Mouse (Mus musculus): Measurements from ENCODE around the gene Myo7a. TPM values are rescaled to one million over a fixed set of nuclear protein-coding genes. Genes with fewer than 3 reads are reported as not detected.

Gene Myo7a
- polyA plus RNA-seq, 1 experiment from 2014 or later, result 17.3 TPM

DNA sequence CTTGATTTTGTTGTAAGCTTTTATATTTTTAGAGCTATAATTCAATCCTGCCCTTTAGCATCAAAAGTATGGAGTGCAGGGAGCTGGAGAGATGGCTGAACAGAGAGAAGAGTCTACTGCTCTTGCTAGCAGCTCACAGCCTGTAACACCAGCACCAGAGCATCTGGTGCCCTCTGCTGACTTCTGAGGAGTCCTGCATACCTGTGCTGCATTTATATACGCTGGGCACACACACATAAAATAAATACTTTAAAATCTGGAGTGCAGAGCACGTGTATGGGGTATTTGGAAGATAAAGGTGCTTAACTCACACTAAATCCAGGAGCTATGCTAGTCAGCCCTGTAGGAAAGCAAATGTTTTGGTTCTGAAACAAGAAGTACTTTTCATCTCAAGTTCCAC, 33.0 kb downstream of the Myo7a start:
- no peak for ATAC-seq (ENCODE audit: low FRiP score)
- Histone ChIP-seq H3K36me3 (peaks cover 10% of the 10 kb centered on the region), H3K4me3 (no peak overlapping the region), H3K9me3 (no peaks in the 10 kb centered on the region), H3K27me3 (no peaks in the 10 kb centered on the region), H3K4me1 (replicated peaks) (peaks cover 25% of the 10 kb centered on the region), H3K27ac (no peak overlapping the region), H3K9ac (no peak overlapping the region), H3K4me2 (no peak overlapping the region)
- WGBS, result 58% methylated on average over 2 of the region's 2 CpGs

GRCm38 (mm10) chr7:98085314-98085713, 34.0 kb downstream of the Myo7a start:
- ATAC-seq (ENCODE audit: low FRiP score), result no peak
- 77% methylated on average over 7 of the region's 7 CpGs for WGBS

DNA sequence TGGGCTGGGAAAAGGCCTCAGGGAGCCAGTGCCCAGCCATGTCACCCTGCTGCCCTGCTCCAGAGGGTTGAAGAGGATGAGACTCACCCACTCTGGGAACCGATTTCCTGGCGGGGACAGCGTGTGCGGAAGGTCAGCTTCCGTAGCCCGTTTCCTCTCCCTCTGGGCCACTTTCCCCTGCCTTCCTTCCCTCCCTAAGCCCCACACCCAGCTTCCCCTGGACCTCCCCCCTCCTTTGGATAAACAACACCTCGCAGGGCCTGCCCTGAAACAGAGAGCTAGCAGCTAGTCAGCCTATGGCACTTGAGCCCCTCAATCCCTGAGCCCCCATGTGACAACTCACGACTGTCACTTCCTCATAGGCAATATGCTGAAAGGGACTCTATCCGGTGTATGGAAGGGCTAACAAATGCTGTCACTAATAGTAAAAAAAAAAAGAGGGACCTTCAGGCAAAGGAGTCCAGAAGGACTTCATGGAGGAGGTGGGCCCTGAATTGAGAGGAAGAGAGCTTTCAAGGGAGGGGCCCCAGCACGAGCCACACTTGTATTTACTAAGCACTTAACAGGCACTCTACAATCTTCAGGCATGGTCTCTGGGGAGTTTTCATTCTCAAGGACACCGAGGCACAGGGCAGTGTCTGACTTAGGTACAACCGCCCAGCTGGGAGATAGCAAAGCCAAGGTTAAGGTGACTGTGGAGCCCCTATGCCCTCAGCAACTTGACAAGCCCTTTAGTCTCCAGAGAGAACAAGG, 34.6 kb downstream of the Myo7a start:
- WGBS, result 63% methylated on average over 12 of the region's 12 CpGs
- H3K4me3 ChIP-seq, result no peak overlapping the region
- ATAC-seq (ENCODE audit: low FRiP score), result no peak
- H3K9ac ChIP-seq, result peak overlapping the region; percentile 26; the same call in 1 of the 2 replicates
- H3K27me3 ChIP-seq, result no peaks in the 10 kb centered on the region
- no peak overlapping the region for H3K27ac ChIP-seq
- peaks cover 10% of the 10 kb centered on the region; the same call in 1 of the 2 replicates for H3K36me3 ChIP-seq
- H3K9me3 ChIP-seq, result no peaks in the 10 kb centered on the region
- H3K4me2 ChIP-seq, result no peak overlapping the region
- H3K4me1 ChIP-seq (replicated peaks), result peaks cover 25% of the 10 kb centered on the region

More at GRCm38 (mm10) chr7:98085314-98085713, 34.0 kb downstream of the Myo7a start:
- peaks cover 25% of the 10 kb centered on the region for H3K4me1 ChIP-seq (replicated peaks)
- peaks cover 5% of the 10 kb centered on the region; the same call in 1 of the 2 replicates for H3K36me3 ChIP-seq
- no peaks in the 10 kb centered on the region for H3K27me3 ChIP-seq
- H3K9ac ChIP-seq, result no peak overlapping the region
- H3K4me3 ChIP-seq, result no peak overlapping the region
- H3K27ac ChIP-seq, result no peak overlapping the region
- no peak overlapping the region for H3K4me2 ChIP-seq
- no peaks in the 10 kb centered on the region for H3K9me3 ChIP-seq

DNA sequence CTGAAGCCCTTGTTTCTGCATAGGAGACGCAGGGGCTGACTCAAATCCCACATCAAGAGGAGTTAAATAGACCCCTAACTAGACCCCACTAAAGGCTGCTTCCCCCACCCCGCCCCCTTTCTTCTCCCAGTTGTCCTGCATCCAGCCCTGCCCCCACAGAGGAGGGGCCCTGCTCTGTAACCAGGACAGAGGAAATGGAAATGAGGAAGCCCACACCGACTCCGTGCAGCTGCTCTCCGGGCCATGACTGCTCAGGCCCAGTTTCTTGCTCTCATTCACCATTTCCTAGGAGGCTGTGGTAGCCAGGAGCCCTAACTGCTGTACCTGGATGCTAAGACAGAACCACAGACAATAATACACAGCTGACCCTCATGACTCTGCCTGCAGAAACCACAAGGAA, 36.9 kb downstream of the Myo7a start:
- H3K27ac ChIP-seq, result peak overlapping the region; percentile 30; the same call in 1 of the 2 replicates
- ATAC-seq (ENCODE audit: low FRiP score), result peak; percentile 52
- peak overlapping the region; percentile 43; the same call in 1 of the 2 replicates for H3K9ac ChIP-seq

GRCm38 (mm10) chr7:98077453-98077852, 41.9 kb downstream of the Myo7a start:
- WGBS, result 86% methylated on average over 11 of the region's 11 CpGs
- H3K27me3 ChIP-seq, result no peaks in the 10 kb centered on the region
- H3K9ac ChIP-seq, result no peak overlapping the region
- no peaks in the 10 kb centered on the region for H3K9me3 ChIP-seq
- H3K4me2 ChIP-seq, result no peak overlapping the region
- no peak overlapping the region for H3K27ac ChIP-seq
- peaks cover 8% of the 10 kb centered on the region for H3K4me1 ChIP-seq (replicated peaks)
- no peak overlapping the region for H3K4me3 ChIP-seq
- peaks cover 67% of the 10 kb centered on the region for H3K36me3 ChIP-seq
- ATAC-seq (ENCODE audit: low FRiP score), result no peak

More for the DNA sequence above, 36.9 kb downstream of the Myo7a start:
- Histone ChIP-seq H3K4me1 (replicated peaks) (peaks cover 25% of the 10 kb centered on the region), H3K4me2 (no peak overlapping the region), H3K4me3 (no peak overlapping the region), H3K27me3 (no peaks in the 10 kb centered on the region), H3K36me3 (peaks cover 31% of the 10 kb centered on the region), H3K9me3 (no peaks in the 10 kb centered on the region)
- 9% methylated on average over 5 of the region's 5 CpGs for WGBS

DNA sequence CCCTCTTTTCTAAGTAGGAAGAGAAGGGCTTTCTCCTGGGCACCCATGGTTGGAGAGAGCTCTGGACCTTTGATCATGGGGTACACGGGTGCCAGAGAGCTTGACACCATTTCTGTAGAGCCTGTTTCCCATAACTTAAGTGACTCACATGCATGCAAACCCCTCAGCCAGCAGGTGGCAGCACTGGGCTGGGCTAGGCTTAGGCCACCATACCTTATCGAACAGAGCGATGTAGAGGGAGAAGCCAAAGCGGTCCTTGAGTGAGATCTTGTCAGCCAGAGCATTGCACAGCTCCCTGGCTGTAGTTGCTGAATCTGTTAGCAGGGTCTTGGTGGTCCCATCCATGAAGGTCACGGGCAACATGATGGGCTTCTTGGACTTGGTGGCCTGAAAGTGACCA, 47.7 kb downstream of the Myo7a start:
- 36% methylated on average over 5 of the region's 5 CpGs for WGBS
- H3K36me3 ChIP-seq, result peaks cover 60% of the 10 kb centered on the region
- H3K4me2 ChIP-seq, result no peak overlapping the region
- no peak overlapping the region for H3K9ac ChIP-seq
- H3K4me1 ChIP-seq (replicated peaks), result no peaks in the 10 kb centered on the region
- peak; percentile 64; the same call in 1 of the 2 replicates for ATAC-seq (ENCODE audit: low FRiP score)
- no peak overlapping the region for H3K4me3 ChIP-seq
- no peaks in the 10 kb centered on the region for H3K9me3 ChIP-seq
- H3K27ac ChIP-seq, result no peak overlapping the region
- H3K27me3 ChIP-seq, result no peaks in the 10 kb centered on the region

GRCm38 (mm10) chr7:98066229-98066628, 53.1 kb downstream of the Myo7a start:
- WGBS, result 86% methylated on average over 11 of the region's 11 CpGs

DNA sequence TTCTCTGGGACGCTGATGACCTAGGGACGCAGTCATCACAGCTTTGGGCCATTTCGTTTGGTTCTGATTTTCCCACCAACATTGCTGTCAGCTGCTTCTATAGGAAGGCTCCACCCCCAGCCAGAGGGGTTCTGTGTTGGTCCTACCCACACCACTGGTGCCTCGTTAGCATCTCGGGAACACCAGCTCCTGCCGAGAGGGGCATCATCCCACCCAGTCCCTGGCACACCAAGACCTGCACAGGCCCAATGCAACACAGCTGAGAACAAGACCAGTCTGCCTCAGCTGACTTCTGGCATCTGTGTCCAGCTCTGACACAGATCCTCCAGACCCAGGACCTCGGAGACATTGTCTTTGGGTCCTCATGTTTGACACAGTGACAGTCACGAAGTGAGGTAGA, 64.4 kb downstream of the Myo7a start:
- H3K4me1 ChIP-seq (replicated peaks), result no peaks in the 10 kb centered on the region
- H3K27ac ChIP-seq, result no peak overlapping the region
- 92% methylated on average over 8 of the region's 8 CpGs for WGBS
- no peaks in the 10 kb centered on the region for H3K27me3 ChIP-seq
- H3K4me3 ChIP-seq, result no peak overlapping the region
- no peak overlapping the region for H3K4me2 ChIP-seq
- no peak for ATAC-seq (ENCODE audit: low FRiP score)
- peaks cover 40% of the 10 kb centered on the region for H3K36me3 ChIP-seq
- no peaks in the 10 kb centered on the region for H3K9me3 ChIP-seq
- no peak overlapping the region for H3K9ac ChIP-seq

More at GRCm38 (mm10) chr7:98066229-98066628, 53.1 kb downstream of the Myo7a start:
- H3K36me3 ChIP-seq, result peaks cover 63% of the 10 kb centered on the region
- no peak overlapping the region for H3K27ac ChIP-seq
- no peaks in the 10 kb centered on the region for H3K27me3 ChIP-seq
- ATAC-seq (ENCODE audit: low FRiP score), result no peak
- H3K9ac ChIP-seq, result no peak overlapping the region
- no peak overlapping the region for H3K4me2 ChIP-seq
- no peaks in the 10 kb centered on the region for H3K4me1 ChIP-seq (replicated peaks)
- no peak overlapping the region for H3K4me3 ChIP-seq
- H3K9me3 ChIP-seq, result no peaks in the 10 kb centered on the region

- no peak overlapping the region for H3K27ac ChIP-seq
- peaks cover 40% of the 10 kb centered on the region for H3K36me3 ChIP-seq
- ATAC-seq (ENCODE audit: low FRiP score), result no peak
- H3K9me3 ChIP-seq, result no peaks in the 10 kb centered on the region
- no peak overlapping the region for H3K9ac ChIP-seq
- no peaks in the 10 kb centered on the region for H3K4me1 ChIP-seq (replicated peaks)
- H3K4me2 ChIP-seq, result no peak overlapping the region
- 90% methylated on average over 9 of the region's 9 CpGs for WGBS
- H3K27me3 ChIP-seq, result no peaks in the 10 kb centered on the region
- no peak overlapping the region for H3K4me3 ChIP-seq
These were observed 64.9 kb downstream of the Myo7a start for GRCm38 (mm10) chr7:98054461-98054860.

DNA sequence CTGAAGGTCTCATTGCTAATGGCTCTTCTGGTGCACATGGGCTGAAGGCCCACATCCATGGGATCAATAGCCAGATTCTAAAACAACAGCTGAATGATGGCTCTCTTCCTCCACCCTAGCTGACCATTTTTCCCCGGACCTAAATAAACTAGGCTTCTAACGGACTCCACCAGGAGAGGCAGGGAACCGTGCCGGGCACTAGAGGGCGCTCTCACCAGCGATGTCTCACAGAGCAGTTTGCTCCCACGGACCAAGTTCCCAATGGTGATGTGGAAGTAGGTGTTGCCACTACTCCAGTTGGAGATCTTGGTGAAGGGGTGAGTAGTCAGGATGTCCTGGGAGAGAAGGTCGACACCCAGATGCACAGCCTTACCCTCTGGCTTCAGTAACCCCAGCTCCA, 67.3 kb downstream of the Myo7a start:
- Histone ChIP-seq H3K9ac (no peak overlapping the region), H3K27ac (no peak overlapping the region), H3K4me1 (replicated peaks) (no peaks in the 10 kb centered on the region), H3K27me3 (no peaks in the 10 kb centered on the region), H3K36me3 (peaks cover 40% of the 10 kb centered on the region), H3K4me2 (no peak overlapping the region), H3K9me3 (no peaks in the 10 kb centered on the region), H3K4me3 (no peak overlapping the region)
- 15% methylated on average over 8 of the region's 8 CpGs for WGBS
- ATAC-seq (ENCODE audit: low FRiP score), result no peak

DNA sequence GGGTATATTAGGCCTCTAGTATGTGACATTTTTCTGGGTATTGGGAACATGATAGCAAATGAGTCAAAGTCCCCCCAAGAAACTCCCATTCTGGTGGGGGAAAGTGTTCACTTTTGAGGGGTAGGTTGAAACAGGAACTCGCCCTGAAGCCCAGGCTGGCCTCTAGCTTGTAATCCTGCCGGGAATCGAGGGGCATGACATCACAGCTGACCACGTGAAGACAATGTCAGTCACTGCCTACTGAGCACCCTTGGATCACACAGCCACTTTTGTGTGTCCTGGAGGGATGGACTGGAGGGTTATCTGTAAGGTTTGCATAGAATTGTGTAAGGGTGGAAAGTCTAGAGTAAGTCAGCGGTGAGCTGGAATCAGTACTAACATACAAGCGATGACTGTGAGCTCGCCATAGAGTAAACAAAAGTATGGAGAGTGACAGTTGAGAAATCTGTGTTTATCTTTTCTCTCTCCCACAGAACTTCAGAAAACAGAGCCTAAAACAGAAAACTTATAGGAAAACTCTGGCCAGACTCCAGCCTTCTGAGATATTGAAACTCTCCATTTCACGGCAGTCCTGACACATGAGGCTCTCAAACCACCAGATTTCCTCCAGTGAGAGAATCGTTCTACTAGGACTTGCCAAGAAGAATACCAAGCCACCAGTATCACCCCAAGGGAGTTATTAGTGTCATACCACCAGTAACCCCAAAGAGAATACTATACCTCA, 71.1 kb downstream of the Myo7a start:
- Histone ChIP-seq H3K9ac (no peak overlapping the region), H3K4me2 (no peak overlapping the region), H3K27me3 (no peaks in the 10 kb centered on the region), H3K36me3 (0 out of 2 replicates have a peak, but pooled peaks cover 7% of the 10 kb centered on the region), H3K9me3 (no peaks in the 10 kb centered on the region), H3K27ac (no peak overlapping the region), H3K4me3 (no peak overlapping the region), H3K4me1 (replicated peaks) (no peaks in the 10 kb centered on the region)
- 83% methylated on average over 9 of the region's 9 CpGs for WGBS
- no peak for ATAC-seq (ENCODE audit: low FRiP score)

- Histone ChIP-seq H3K27ac (no peak overlapping the region), H3K27me3 (no peaks in the 10 kb centered on the region), H3K4me1 (replicated peaks) (0 out of 2 replicates have a peak, but pooled peaks cover 6% of the 10 kb centered on the region), H3K9me3 (no peaks in the 10 kb centered on the region), H3K9ac (no peak overlapping the region), H3K4me3 (no peak overlapping the region), H3K4me2 (no peak overlapping the region), H3K36me3 (no peaks in the 10 kb centered on the region)
- no peak for ATAC-seq (ENCODE audit: low FRiP score)
- 89% methylated on average over 7 of the region's 7 CpGs for WGBS
These were observed 116.7 kb downstream of the Myo7a start for GRCm38 (mm10) chr7:98002617-98003016.

Data from hindbrain, embryonic 13.5 days (tissue).